Comparison of ENCODE assay signal across 8 mouse cellular contexts in the genomic region with DNA sequence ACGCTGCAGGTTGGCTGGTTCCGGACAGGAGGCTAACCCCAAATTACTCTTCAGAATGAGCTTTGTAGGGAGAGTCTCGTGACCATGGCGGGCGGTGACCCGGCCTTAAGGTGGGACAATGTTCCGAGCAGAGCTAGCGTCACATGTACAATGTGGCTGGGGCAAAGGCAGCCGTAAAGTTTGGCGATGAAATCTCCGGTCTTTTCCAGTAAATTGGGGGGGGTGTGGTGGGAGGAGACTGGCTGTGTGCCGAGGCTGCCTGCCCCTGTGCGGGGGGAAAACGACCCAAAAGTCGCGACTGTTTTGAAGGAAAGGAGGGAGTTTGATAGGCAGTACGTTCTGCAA. TPM values are rescaled to one million over a fixed set of nuclear protein-coding genes. Genes with fewer than 3 reads are reported as not detected.
A peak's percentile ranks its signal among the peaks of the same experiment; 100 is the strongest.
DNase-seq lines count a peak whose midpoint lies in the region; ATAC-seq and TF ChIP-seq lines count a peak whose summit lies in the region.
"Had no signal": no experiment of that assay in that cellular context is flagged by ENCODE, and none has a peak within 500 bp of the region (broad histone marks: within the 10 kb centered on the region; RNA-seq: fewer than 3 reads in every experiment).

No protein-coding gene starts in this region.

- H3K4me3 ChIP-seq in lung, postnatal 0 days (ENCODE audit: low read depth, low read length): peak overlapping the region; percentile 75
- peak overlapping the region; percentile 76 for H3K4me3 ChIP-seq in embryonic facial prominence, embryonic 15.5 days (replicated peaks)
- peak overlapping the region; percentile 80 for H3K4me3 ChIP-seq in limb, embryonic 11.5 days (ENCODE audit: low read depth, low read length)
- H3K4me3 ChIP-seq in neural tube, embryonic 15.5 days (replicated peaks): peak overlapping the region; percentile 86

- no peaks in the 10 kb centered on the region for H3K9me3 ChIP-seq in lung, postnatal 0 days (ENCODE audit: low read length)
- no peaks in the 10 kb centered on the region for H3K9me3 ChIP-seq in embryonic facial prominence, embryonic 15.5 days (replicated peaks)
- no peaks in the 10 kb centered on the region for H3K9me3 ChIP-seq in limb, embryonic 11.5 days (ENCODE audit: control insufficient read depth, low read length)
- no peaks in the 10 kb centered on the region for H3K9me3 ChIP-seq in neural tube, embryonic 15.5 days (replicated peaks)

- TF ChIP-seq EP300 in lung, postnatal 0 days (IDR thresholded peaks at IDR 0.05): no peak

- peak overlapping the region; percentile 73 for H3K9ac ChIP-seq in lung, postnatal 0 days (replicated peaks; ENCODE audit: low read depth)
- H3K9ac ChIP-seq in embryonic facial prominence, embryonic 15.5 days: peak overlapping the region; percentile 68
- peak overlapping the region; percentile 72 for H3K9ac ChIP-seq in limb, embryonic 11.5 days (ENCODE audit: low read length)
- peak overlapping the region; percentile 71 for H3K9ac ChIP-seq in neural tube, embryonic 15.5 days (replicated peaks)

- H3K4me2 ChIP-seq in lung, postnatal 0 days (replicated peaks; ENCODE audit: low read depth, low read length): peak overlapping the region; percentile 68
- peak overlapping the region; percentile 73 for H3K4me2 ChIP-seq in embryonic facial prominence, embryonic 15.5 days (replicated peaks)
- H3K4me2 ChIP-seq in limb, embryonic 11.5 days (ENCODE audit: low read depth, severe bottlenecking): peak overlapping the region; percentile 81
- H3K4me2 ChIP-seq in neural tube, embryonic 15.5 days: peak overlapping the region; percentile 85

- H3K27me3 ChIP-seq in lung, postnatal 0 days (replicated peaks; ENCODE audit: insufficient read depth, low read length): no peaks in the 10 kb centered on the region
- no peaks in the 10 kb centered on the region for H3K27me3 ChIP-seq in embryonic facial prominence, embryonic 15.5 days
- no peaks in the 10 kb centered on the region for H3K27me3 ChIP-seq in limb, embryonic 11.5 days (ENCODE audit: control insufficient read depth, insufficient read depth, low read length)
- no peaks in the 10 kb centered on the region for H3K27me3 ChIP-seq in neural tube, embryonic 15.5 days (replicated peaks)

- H3K36me3 ChIP-seq in lung, postnatal 0 days (ENCODE audit: insufficient read depth, low read length): no peaks in the 10 kb centered on the region
- peaks cover 22% of the 10 kb centered on the region for H3K36me3 ChIP-seq in embryonic facial prominence, embryonic 15.5 days
- H3K36me3 ChIP-seq in limb, embryonic 11.5 days (ENCODE audit: control insufficient read depth, insufficient read depth, low read length): no peaks in the 10 kb centered on the region
- H3K36me3 ChIP-seq in neural tube, embryonic 15.5 days: 0 out of 2 replicates have a peak, but pooled peaks cover 18% of the 10 kb centered on the region

- under 1% methylated on average over 17 of the region's 17 CpGs for WGBS in lung, postnatal 0 days
- WGBS in embryonic facial prominence, embryonic 15.5 days: under 1% methylated on average over 17 of the region's 17 CpGs
- under 1% methylated on average over 17 of the region's 17 CpGs for WGBS in limb, embryonic 11.5 days
- under 1% methylated on average over 17 of the region's 17 CpGs for WGBS in neural tube, embryonic 15.5 days

- no peaks in the 10 kb centered on the region for H3K4me1 ChIP-seq in lung, postnatal 0 days (ENCODE audit: insufficient read depth, low read depth, low read length)
- no peaks in the 10 kb centered on the region for H3K4me1 ChIP-seq in embryonic facial prominence, embryonic 15.5 days
- no peaks in the 10 kb centered on the region for H3K4me1 ChIP-seq in limb, embryonic 11.5 days (ENCODE audit: control insufficient read depth, insufficient read depth, low read length)
- peaks cover 16% of the 10 kb centered on the region; the same call in 1 of the 2 replicates for H3K4me1 ChIP-seq in neural tube, embryonic 15.5 days

- ATAC-seq in lung, postnatal 0 days: peak; percentile 7
- ATAC-seq in embryonic facial prominence, embryonic 15.5 days (ENCODE audit: insufficient number of reproducible peaks, low FRiP score, low TSS enrichment, low read depth): peak; percentile 8; the same call in 1 of the 2 replicates
- no peak for ATAC-seq in limb, embryonic 11.5 days (ENCODE audit: insufficient number of reproducible peaks, low FRiP score, low TSS enrichment, low read depth)
- ATAC-seq in neural tube, embryonic 15.5 days (ENCODE audit: low FRiP score): no peak
- ATAC-seq in activated CD4-positive, CD25-positive, alpha-beta regulatory T cell, adult 4 months: no peak

- no peak for DNase-seq in lung, postnatal 0 days (ENCODE audit: low spot score)
- DNase-seq in lung, postnatal 14 days: no peak
- DNase-seq in limb, embryonic 11.5 days (ENCODE audit: low spot score): no peak
- DNase-seq in thymus, postnatal 0 days (ENCODE audit: low spot score): no peak

- peak overlapping the region; percentile 88 for H3K27ac ChIP-seq in lung, postnatal 0 days (ENCODE audit: low read length)
- peak overlapping the region; percentile 71 for H3K27ac ChIP-seq in embryonic facial prominence, embryonic 15.5 days (replicated peaks)
- peak overlapping the region; percentile 36; the same call in 1 of the 2 replicates for H3K27ac ChIP-seq in limb, embryonic 11.5 days (replicated peaks; ENCODE audit: low read depth, low read length)
- H3K27ac ChIP-seq in neural tube, embryonic 15.5 days (replicated peaks): peak overlapping the region; percentile 85

- no peak for TF ChIP-seq CTCF in lung, postnatal 0 days (IDR thresholded peaks at IDR 0.05)

RNA-seq across cellular contexts. Expression of gene Ngdn, which starts 0.5 kb away (rescaled TPM):
- polyA plus RNA-seq in lung, postnatal 0 days (2015; fragmentation: Nextera tagmentation; extraction: Ambion mirVana): 59.1 and 62.8 TPM in 2 replicates
- polyA plus RNA-seq in embryonic facial prominence, embryonic 15.5 days (2015; fragmentation: Nextera tagmentation; extraction: Ambion mirVana): 70.7 and 73.9 TPM in 2 replicates
- polyA plus RNA-seq in limb, embryonic 11.5 days (2014; fragmentation: Nextera tagmentation; extraction: Ambion mirVana): 99.5 and 100 TPM in 2 replicates
- 47.6 and 60.4 TPM in 2 replicates for polyA plus RNA-seq in neural tube, embryonic 15.5 days (2015; fragmentation: Nextera tagmentation; extraction: Ambion mirVana)
- 128 and 129 TPM in 2 replicates for polyA plus RNA-seq in thymus, postnatal 0 days (2015; fragmentation: Nextera tagmentation; extraction: Ambion mirVana)
- 100 to 1,000 TPM; 158 to 174 TPM for polyA plus RNA-seq in activated CD4-positive, CD25-positive, alpha-beta regulatory T cell, adult 4 months (2017; shearing (Covaris generic))

RNA-seq across cellular contexts. Expression of gene Myh7, which starts 21.3 kb away (rescaled TPM):
- polyA plus RNA-seq in lung, postnatal 0 days (2015; fragmentation: Nextera tagmentation; extraction: Ambion mirVana): 16.4 and 19.1 TPM in 2 replicates
- 21.5 and 33.1 TPM in 2 replicates for polyA plus RNA-seq in embryonic facial prominence, embryonic 15.5 days (2015; fragmentation: Nextera tagmentation; extraction: Ambion mirVana)
- polyA plus RNA-seq in limb, embryonic 11.5 days (2014; fragmentation: Nextera tagmentation; extraction: Ambion mirVana): 0.92 and 1.5 TPM in 2 replicates
- polyA plus RNA-seq in neural tube, embryonic 15.5 days (2015; fragmentation: Nextera tagmentation; extraction: Ambion mirVana): 7.4 and 9.6 TPM in 2 replicates
- 0.49 and 0.55 TPM in 2 replicates for polyA plus RNA-seq in thymus, postnatal 0 days (2015; fragmentation: Nextera tagmentation; extraction: Ambion mirVana)
- polyA plus RNA-seq in activated CD4-positive, CD25-positive, alpha-beta regulatory T cell, adult 4 months (2017; shearing (Covaris generic)): not detected

RNA-seq across cellular contexts. Expression of gene Gm17428, which starts 39.0 kb away (rescaled TPM):
- not detected in 2 replicates for polyA plus RNA-seq in lung, postnatal 0 days (2015; fragmentation: Nextera tagmentation; extraction: Ambion mirVana)
- not detected in 2 replicates for polyA plus RNA-seq in embryonic facial prominence, embryonic 15.5 days (2015; fragmentation: Nextera tagmentation; extraction: Ambion mirVana)
- not detected in 2 replicates for polyA plus RNA-seq in limb, embryonic 11.5 days (2014; fragmentation: Nextera tagmentation; extraction: Ambion mirVana)
- polyA plus RNA-seq in neural tube, embryonic 15.5 days (2015; fragmentation: Nextera tagmentation; extraction: Ambion mirVana): not detected in 2 replicates
- not detected in 2 replicates for polyA plus RNA-seq in thymus, postnatal 0 days (2015; fragmentation: Nextera tagmentation; extraction: Ambion mirVana)
- not detected for polyA plus RNA-seq in activated CD4-positive, CD25-positive, alpha-beta regulatory T cell, adult 4 months (2017; shearing (Covaris generic))
- polyA plus RNA-seq: gonadal fat pad, adult 2 months had no signal

RNA-seq across cellular contexts. Expression of gene Myh6, which starts 49.0 kb away (rescaled TPM):
- 61.0 and 79.5 TPM in 2 replicates for polyA plus RNA-seq in lung, postnatal 0 days (2015; fragmentation: Nextera tagmentation; extraction: Ambion mirVana)
- 3.0 and 6.0 TPM in 2 replicates for polyA plus RNA-seq in embryonic facial prominence, embryonic 15.5 days (2015; fragmentation: Nextera tagmentation; extraction: Ambion mirVana)
- 0.77 and 1.7 TPM in 2 replicates for polyA plus RNA-seq in limb, embryonic 11.5 days (2014; fragmentation: Nextera tagmentation; extraction: Ambion mirVana)
- 1.8 and 2.5 TPM in 2 replicates for polyA plus RNA-seq in neural tube, embryonic 15.5 days (2015; fragmentation: Nextera tagmentation; extraction: Ambion mirVana)
- polyA plus RNA-seq in thymus, postnatal 0 days (2015; fragmentation: Nextera tagmentation; extraction: Ambion mirVana): 0.34 and 0.35 TPM in 2 replicates
- polyA plus RNA-seq in activated CD4-positive, CD25-positive, alpha-beta regulatory T cell, adult 4 months (2017; shearing (Covaris generic)): not detected
- polyA plus RNA-seq: gonadal fat pad, adult 2 months had no signal

Comparison
In these comparisons a context has a peak if more than half of its experiments do, and no peak if none do; other contexts are left out.
1. ATAC-seq: peak in lung, postnatal 0 days (single experiment) and embryonic facial prominence, embryonic 15.5 days (single experiment); none in limb, embryonic 11.5 days (single experiment), neural tube, embryonic 15.5 days (single experiment) and activated CD4-positive, CD25-positive, alpha-beta regulatory T cell, adult 4 months (single experiment).
2. H3K27ac ChIP-seq: peak in every context shown above with its lines; median percentile 88 in lung, postnatal 0 days; 85 in neural tube, embryonic 15.5 days; 71 in embryonic facial prominence, embryonic 15.5 days; 36 in limb, embryonic 11.5 days.
3. Peak in every context shown above with its lines, with median percentiles within 50 percentile points of each other: H3K4me2 ChIP-seq, H3K4me3 ChIP-seq and H3K9ac ChIP-seq.